Mouse (Mus musculus): ENCODE measurements around the gene Alpk1. TPM values are rescaled to one million over a fixed set of nuclear protein-coding genes. Genes with fewer than 3 reads are reported as not detected.
A peak's percentile ranks its signal among the peaks of the same experiment; 100 is the strongest.

Alpk1 gene
- polyA plus RNA-seq, 1 experiment from 2014 or later, result 1.7 TPM

- H3K9me3 ChIP-seq (ENCODE audit: control insufficient read depth, low read length), result no peaks in the 10 kb centered on the region
- no peak overlapping the region for H3K9ac ChIP-seq (ENCODE audit: low read length)
- H3K27me3 ChIP-seq (replicated peaks; ENCODE audit: control insufficient read depth, insufficient read depth, low read length), result no peaks in the 10 kb centered on the region
- H3K4me1 ChIP-seq (replicated peaks; ENCODE audit: control insufficient read depth, insufficient read depth, low read length), result 0 out of 2 replicates have a peak, but pooled peaks cover 4% of the 10 kb centered on the region
- ATAC-seq (replicated peaks; ENCODE audit: low FRiP score, low TSS enrichment, low read depth), result no peak
- no peak for DNase-seq (ENCODE audit: low spot score)
- 97% methylated on average over 3 of the region's 3 CpGs for WGBS
- H3K4me3 ChIP-seq (ENCODE audit: low read depth, low read length), result no peak overlapping the region
- H3K4me2 ChIP-seq (ENCODE audit: low read length), result no peak overlapping the region
- H3K27ac ChIP-seq (ENCODE audit: low read depth), result no peak overlapping the region
- H3K36me3 ChIP-seq (ENCODE audit: control insufficient read depth, insufficient read depth, low read length), result no peaks in the 10 kb centered on the region
These were observed 15.4 kb upstream of the Alpk1 start for GRCm38 (mm10) chr3:127795762-127796161.

GRCm38 (mm10) chr3:127793022-127793421 lies 12.7 kb upstream of the Alpk1 start:
- no peak for DNase-seq (ENCODE audit: low spot score)
- H3K36me3 ChIP-seq (ENCODE audit: control insufficient read depth, insufficient read depth, low read length), result no peaks in the 10 kb centered on the region
- no peak overlapping the region for H3K4me2 ChIP-seq (ENCODE audit: low read length)
- WGBS, result 87% methylated on average over 7 of the region's 7 CpGs
- no peak overlapping the region for H3K27ac ChIP-seq (ENCODE audit: low read depth)
- no peak overlapping the region for H3K4me3 ChIP-seq (ENCODE audit: low read depth, low read length)
- peaks cover 15% of the 10 kb centered on the region; the same call in 1 of the 2 replicates for H3K27me3 ChIP-seq (replicated peaks; ENCODE audit: control insufficient read depth, insufficient read depth, low read length)
- no peak overlapping the region for H3K9ac ChIP-seq (ENCODE audit: low read length)
- no peak for ATAC-seq (replicated peaks; ENCODE audit: low FRiP score, low TSS enrichment, low read depth)
- H3K4me1 ChIP-seq (replicated peaks; ENCODE audit: control insufficient read depth, insufficient read depth, low read length), result peaks cover 10% of the 10 kb centered on the region
- H3K9me3 ChIP-seq (ENCODE audit: control insufficient read depth, low read length), result no peaks in the 10 kb centered on the region

- H3K4me3 ChIP-seq (ENCODE audit: low read depth, low read length), result peak overlapping the region; percentile 56; the same call in 1 of the 2 replicates
- H3K4me2 ChIP-seq (ENCODE audit: low read length), result peak overlapping the region; percentile 96
- DNase-seq (ENCODE audit: low spot score) (no peak), ATAC-seq (replicated peaks; ENCODE audit: low FRiP score, low TSS enrichment, low read depth) (no peak)
- H3K9me3 ChIP-seq (ENCODE audit: control insufficient read depth, low read length), result no peaks in the 10 kb centered on the region
- no peak overlapping the region for H3K27ac ChIP-seq (ENCODE audit: low read depth)
- no peak overlapping the region for H3K9ac ChIP-seq (ENCODE audit: low read length)
- WGBS, result 43% methylated on average over 4 of the region's 4 CpGs
- no peaks in the 10 kb centered on the region for H3K36me3 ChIP-seq (ENCODE audit: control insufficient read depth, insufficient read depth, low read length)
- peaks cover 10% of the 10 kb centered on the region for H3K4me1 ChIP-seq (replicated peaks; ENCODE audit: control insufficient read depth, insufficient read depth, low read length)
- H3K27me3 ChIP-seq (replicated peaks; ENCODE audit: control insufficient read depth, insufficient read depth, low read length), result peaks cover 18% of the 10 kb centered on the region; the same call in 1 of the 2 replicates
These were observed 11.6 kb upstream of the Alpk1 start for GRCm38 (mm10) chr3:127791595-127792561.

GRCm38 (mm10) chr3:127791056-127791483 lies 10.7 kb upstream of the Alpk1 start:
- H3K27ac ChIP-seq (ENCODE audit: low read depth), result 0 out of 2 replicates have a peak overlapping the region, but pooled peaks have one; percentile 8
- no peaks in the 10 kb centered on the region for H3K36me3 ChIP-seq (ENCODE audit: control insufficient read depth, insufficient read depth, low read length)
- DNase-seq (ENCODE audit: low spot score) (peak; percentile 66), ATAC-seq (replicated peaks; ENCODE audit: low FRiP score, low TSS enrichment, low read depth) (no peak)
- H3K4me3 ChIP-seq (ENCODE audit: low read depth, low read length), result peak overlapping the region; percentile 56
- no peaks in the 10 kb centered on the region for H3K9me3 ChIP-seq (ENCODE audit: control insufficient read depth, low read length)
- H3K4me1 ChIP-seq (replicated peaks; ENCODE audit: control insufficient read depth, insufficient read depth, low read length), result peaks cover 10% of the 10 kb centered on the region
- WGBS, result 2% methylated on average over 15 of the region's 15 CpGs
- H3K9ac ChIP-seq (ENCODE audit: low read length), result peak overlapping the region; percentile 54
- peak overlapping the region; percentile 96 for H3K4me2 ChIP-seq (ENCODE audit: low read length)
- peaks cover 18% of the 10 kb centered on the region; the same call in 1 of the 2 replicates for H3K27me3 ChIP-seq (replicated peaks; ENCODE audit: control insufficient read depth, insufficient read depth, low read length)

- Histone ChIP-seq H3K9ac (ENCODE audit: low read length) (peak overlapping the region; percentile 54), H3K36me3 (ENCODE audit: control insufficient read depth, insufficient read depth, low read length) (no peaks in the 10 kb centered on the region), H3K27me3 (replicated peaks; ENCODE audit: control insufficient read depth, insufficient read depth, low read length) (peaks cover 18% of the 10 kb centered on the region; the same call in 1 of the 2 replicates), H3K4me3 (ENCODE audit: low read depth, low read length) (peak overlapping the region; percentile 56), H3K27ac (ENCODE audit: low read depth) (0 out of 2 replicates have a peak overlapping the region, but pooled peaks have one; percentile 8), H3K9me3 (ENCODE audit: control insufficient read depth, low read length) (no peaks in the 10 kb centered on the region), H3K4me1 (replicated peaks; ENCODE audit: control insufficient read depth, insufficient read depth, low read length) (peaks cover 10% of the 10 kb centered on the region), H3K4me2 (ENCODE audit: low read length) (peak overlapping the region; percentile 96)
- DNase-seq (ENCODE audit: low spot score), result peak; percentile 72
- peak; percentile 24; the same call in 1 of the 2 replicates for ATAC-seq (replicated peaks; ENCODE audit: low FRiP score, low TSS enrichment, low read depth)
- under 1% methylated on average over 36 of the region's 36 CpGs for WGBS
These were observed 10.1 kb upstream of the Alpk1 start for GRCm38 (mm10) chr3:127790234-127791055.

- Histone ChIP-seq H3K4me3 (ENCODE audit: low read depth, low read length) (peak within 1 kb of the TSS; percentile 56), H3K9ac (ENCODE audit: low read length) (peak within 1 kb of the TSS; percentile 54), H3K36me3 (ENCODE audit: control insufficient read depth, insufficient read depth, low read length) (no peaks in the 10 kb centered on the region), H3K4me2 (ENCODE audit: low read length) (peak within 1 kb of the TSS; percentile 96), H3K27me3 (replicated peaks; ENCODE audit: control insufficient read depth, insufficient read depth, low read length) (peaks cover 18% of the 10 kb centered on the region; the same call in 1 of the 2 replicates), H3K27ac (ENCODE audit: low read depth) (0 out of 2 replicates have a peak within 1 kb of the TSS, but pooled peaks have one; percentile 8), H3K9me3 (ENCODE audit: control insufficient read depth, low read length) (no peaks in the 10 kb centered on the region), H3K4me1 (replicated peaks; ENCODE audit: control insufficient read depth, insufficient read depth, low read length) (peaks cover 10% of the 10 kb centered on the region)
- DNase-seq (ENCODE audit: low spot score), result peak; percentile 80
- under 1% methylated on average over 40 of the region's 44 CpGs for WGBS
- ATAC-seq (replicated peaks; ENCODE audit: low FRiP score, low TSS enrichment, low read depth), result peak; percentile 46; the same call in 1 of the 2 replicates
These were observed 9.3 kb upstream of the Alpk1 start, which contains the start of gene Tifa for GRCm38 (mm10) chr3:127789500-127790191. Gene Tifa, plus strand, starts transcription at chr3:127789805.

GRCm38 (mm10) chr3:127788919-127789318 lies 8.6 kb upstream of the Alpk1 start:
- no peaks in the 10 kb centered on the region for H3K36me3 ChIP-seq (ENCODE audit: control insufficient read depth, insufficient read depth, low read length)
- H3K9me3 ChIP-seq (ENCODE audit: control insufficient read depth, low read length), result no peaks in the 10 kb centered on the region
- no peak overlapping the region for H3K9ac ChIP-seq (ENCODE audit: low read length)
- peak overlapping the region; percentile 96 for H3K4me2 ChIP-seq (ENCODE audit: low read length)
- ATAC-seq (replicated peaks; ENCODE audit: low FRiP score, low TSS enrichment, low read depth) (0 out of 2 replicates have a peak, but pooled peaks have one; percentile 50), DNase-seq (ENCODE audit: low spot score) (peak; percentile 61)
- 0 out of 2 replicates have a peak overlapping the region, but pooled peaks have one; percentile 2 for H3K27ac ChIP-seq (ENCODE audit: low read depth)
- H3K4me1 ChIP-seq (replicated peaks; ENCODE audit: control insufficient read depth, insufficient read depth, low read length), result peaks cover 10% of the 10 kb centered on the region
- peaks cover 18% of the 10 kb centered on the region; the same call in 1 of the 2 replicates for H3K27me3 ChIP-seq (replicated peaks; ENCODE audit: control insufficient read depth, insufficient read depth, low read length)
- WGBS, result 15% methylated on average over 8 of the region's 8 CpGs
- peak overlapping the region; percentile 56 for H3K4me3 ChIP-seq (ENCODE audit: low read depth, low read length)
